Comparison of ENCODE assay signal across 8 mouse cellular contexts in the genomic region with DNA sequence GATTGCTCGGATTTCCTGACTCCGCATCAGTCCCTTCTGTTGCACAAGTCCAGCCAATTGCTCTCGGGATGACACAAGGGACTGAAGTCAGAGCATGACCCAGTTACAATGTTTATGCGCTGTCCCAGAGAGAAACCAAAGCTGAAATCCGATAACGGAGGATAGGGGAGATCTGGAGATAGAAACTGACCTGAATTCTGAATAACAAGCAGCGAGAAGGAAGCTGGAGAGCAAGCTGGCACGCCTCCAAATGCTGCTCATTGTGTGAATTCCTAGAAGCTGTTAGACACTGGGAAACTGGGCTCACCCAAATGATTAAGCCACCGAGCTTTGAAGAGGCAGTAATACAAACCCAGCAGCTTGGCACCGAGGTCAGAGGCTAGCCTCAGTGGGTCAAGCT. TPM values are rescaled to one million over a fixed set of nuclear protein-coding genes. Genes with fewer than 3 reads are reported as not detected.
DNase-seq lines count a peak whose midpoint lies in the region; ATAC-seq lines count a peak whose summit lies in the region.

No protein-coding gene starts in this region.

- H3K4me3 ChIP-seq in neural tube, embryonic 12.5 days = no peak overlapping the region
- no peak overlapping the region for H3K4me3 ChIP-seq in forebrain, embryonic 16.5 days (replicated peaks; ENCODE audit: low read length)
- H3K4me3 ChIP-seq in stomach, embryonic 15.5 days (replicated peaks) = no peak overlapping the region

- WGBS in neural tube, embryonic 12.5 days = 49% methylated on average over 10 of the region's 10 CpGs
- WGBS in forebrain, embryonic 16.5 days = 17% methylated on average over 10 of the region's 10 CpGs
- 23% methylated on average over 10 of the region's 10 CpGs for WGBS in stomach, embryonic 15.5 days

- H3K36me3 ChIP-seq in neural tube, embryonic 12.5 days = no peaks in the 10 kb centered on the region
- H3K36me3 ChIP-seq in forebrain, embryonic 16.5 days (ENCODE audit: control insufficient read depth, insufficient read depth) = no peaks in the 10 kb centered on the region
- H3K36me3 ChIP-seq in stomach, embryonic 15.5 days = no peaks in the 10 kb centered on the region

- intact Hi-C loops in heart, postnatal 36 days (cut with DNase I) = no loop called here

- H3K4me2 ChIP-seq in neural tube, embryonic 12.5 days (replicated peaks) = 0 out of 2 replicates have a peak overlapping the region, but pooled peaks have one; percentile 14
- H3K4me2 ChIP-seq in forebrain, embryonic 16.5 days (ENCODE audit: low read length) = peak overlapping the region; percentile 18; the same call in 1 of the 2 replicates
- H3K4me2 ChIP-seq in stomach, embryonic 15.5 days = peak overlapping the region; percentile 29

- no peaks in the 10 kb centered on the region for H3K9me3 ChIP-seq in neural tube, embryonic 12.5 days
- H3K9me3 ChIP-seq in forebrain, embryonic 16.5 days (ENCODE audit: control insufficient read depth, low read length) = no peaks in the 10 kb centered on the region
- no peaks in the 10 kb centered on the region for H3K9me3 ChIP-seq in stomach, embryonic 15.5 days

- no peak for ATAC-seq in neural tube, embryonic 12.5 days (ENCODE audit: low FRiP score, low read depth)
- peak; percentile 67; the same call in 1 of the 2 replicates for ATAC-seq in forebrain, embryonic 16.5 days
- peak; percentile 43; the same call in 1 of the 2 replicates for ATAC-seq in stomach, embryonic 15.5 days (ENCODE audit: insufficient read depth, low FRiP score, low read depth)

- H3K27me3 ChIP-seq in neural tube, embryonic 12.5 days (replicated peaks) = no peaks in the 10 kb centered on the region
- no peaks in the 10 kb centered on the region for H3K27me3 ChIP-seq in forebrain, embryonic 16.5 days (replicated peaks; ENCODE audit: control insufficient read depth, insufficient read depth, low read length)
- H3K27me3 ChIP-seq in stomach, embryonic 15.5 days (replicated peaks) = no peaks in the 10 kb centered on the region

- H3K4me1 ChIP-seq in neural tube, embryonic 12.5 days = no peaks in the 10 kb centered on the region
- peaks cover 11% of the 10 kb centered on the region for H3K4me1 ChIP-seq in forebrain, embryonic 16.5 days (replicated peaks; ENCODE audit: control insufficient read depth, insufficient read depth, low read length)
- H3K4me1 ChIP-seq in stomach, embryonic 15.5 days = peaks cover 9% of the 10 kb centered on the region; the same call in 1 of the 2 replicates

- DNase-seq in neural tube, embryonic 10.5 days (ENCODE audit: extremely low spot score, low spot score) = no peak
- DNase-seq in heart, postnatal 36 days = peak; percentile 49 to 65
- peak; percentile 11 to 59 for DNase-seq in layer of hippocampus, adult 18-20 months (ENCODE audit: low spot score in 2 of 2)
- DNase-seq in lung, postnatal 10 days = peak; percentile 87
- DNase-seq in spleen, adult 12 weeks (ENCODE audit: low spot score) = no peak

- H3K9ac ChIP-seq in neural tube, embryonic 12.5 days = no peak overlapping the region
- no peak overlapping the region for H3K9ac ChIP-seq in forebrain, embryonic 16.5 days (replicated peaks; ENCODE audit: low read depth, low read length)
- no peak overlapping the region for H3K9ac ChIP-seq in stomach, embryonic 15.5 days

- no peak overlapping the region for H3K27ac ChIP-seq in neural tube, embryonic 12.5 days
- 0 out of 2 replicates have a peak overlapping the region, but pooled peaks have one; percentile 9 for H3K27ac ChIP-seq in forebrain, embryonic 16.5 days (ENCODE audit: low read length)
- H3K27ac ChIP-seq in stomach, embryonic 15.5 days = peak overlapping the region; percentile 18; the same call in 1 of the 2 replicates

RNA-seq across cellular contexts. Expression of gene Arrdc4, which starts 31.5 kb away (rescaled TPM):
- polyA plus RNA-seq in neural tube, embryonic 12.5 days (2016; fragmentation: Nextera tagmentation; extraction: Ambion mirVana) = 30.3 and 30.9 TPM in 2 replicates
- 32.3 TPM in 2 replicates for polyA plus RNA-seq in forebrain, embryonic 16.5 days (2015; fragmentation: Nextera tagmentation; extraction: Ambion mirVana)
- 10 to 100 TPM in 1 of 2 experiments, 1 to 10 TPM in 1; 9.7 to 11.1 TPM for total RNA-seq in heart, postnatal 36 days (2021)
- 10 to 100 TPM; 11.1 to 14.1 TPM for total RNA-seq in layer of hippocampus, adult 18-20 months (2021)
- polyA plus RNA-seq in stomach, embryonic 15.5 days (2015; fragmentation: Nextera tagmentation; extraction: Ambion mirVana) = 21.8 and 23.8 TPM in 2 replicates

Comparison
In these comparisons a context has a peak if more than half of its experiments do, and no peak if none do; other contexts are left out.
1. DNase-seq: peak in heart, postnatal 36 days (2 of 2), layer of hippocampus, adult 18-20 months (2 of 2) and lung, postnatal 10 days (single experiment); none in neural tube, embryonic 10.5 days (single experiment) and spleen, adult 12 weeks (single experiment).
2. Peak in every context shown above with its lines, with median percentiles within 50 percentile points of each other: H3K4me2 ChIP-seq.